Mouse (Mus musculus) macrophage (primary cell): ENCODE measurements at regions not wholly inside any gene's neighbourhood (a gene's known extent, or its start where the extent isn't known, plus 50 kb on each side); places are given as distances from the start of the nearest gene placed in this dataset.

Experiments
- H3K27ac ChIP-seq: fragments of 350-480 bp; formaldehyde crosslinking; 2 replicates; pipeline ENCODE4 v1.9.0; 2021
- H3K36me3 ChIP-seq: fragments of 350-480 bp; formaldehyde crosslinking; 2 replicates; pipeline ENCODE4 v1.9.0; 2021; ENCODE audit errors: inconsistent target
- H3K4me3 ChIP-seq: fragments of 350-480 bp; formaldehyde crosslinking; 2 replicates; pipeline ENCODE4 v1.9.0; 2021; ENCODE audit errors: inconsistent target
- H3K79me2 ChIP-seq: fragments of 350-480 bp; formaldehyde crosslinking; 2 replicates; pipeline ENCODE4 v1.9.0; 2021; ENCODE audit errors: inconsistent target
- WGBS: methylation state at CpG from one replicate; pipeline ENCODE4 v1.1.7; 2026; ENCODE audit warnings: inconsistent platforms; ENCODE audit not compliant: missing documents; 5-methylcytosine and 5-hydroxymethylcytosine counted together

DNA sequence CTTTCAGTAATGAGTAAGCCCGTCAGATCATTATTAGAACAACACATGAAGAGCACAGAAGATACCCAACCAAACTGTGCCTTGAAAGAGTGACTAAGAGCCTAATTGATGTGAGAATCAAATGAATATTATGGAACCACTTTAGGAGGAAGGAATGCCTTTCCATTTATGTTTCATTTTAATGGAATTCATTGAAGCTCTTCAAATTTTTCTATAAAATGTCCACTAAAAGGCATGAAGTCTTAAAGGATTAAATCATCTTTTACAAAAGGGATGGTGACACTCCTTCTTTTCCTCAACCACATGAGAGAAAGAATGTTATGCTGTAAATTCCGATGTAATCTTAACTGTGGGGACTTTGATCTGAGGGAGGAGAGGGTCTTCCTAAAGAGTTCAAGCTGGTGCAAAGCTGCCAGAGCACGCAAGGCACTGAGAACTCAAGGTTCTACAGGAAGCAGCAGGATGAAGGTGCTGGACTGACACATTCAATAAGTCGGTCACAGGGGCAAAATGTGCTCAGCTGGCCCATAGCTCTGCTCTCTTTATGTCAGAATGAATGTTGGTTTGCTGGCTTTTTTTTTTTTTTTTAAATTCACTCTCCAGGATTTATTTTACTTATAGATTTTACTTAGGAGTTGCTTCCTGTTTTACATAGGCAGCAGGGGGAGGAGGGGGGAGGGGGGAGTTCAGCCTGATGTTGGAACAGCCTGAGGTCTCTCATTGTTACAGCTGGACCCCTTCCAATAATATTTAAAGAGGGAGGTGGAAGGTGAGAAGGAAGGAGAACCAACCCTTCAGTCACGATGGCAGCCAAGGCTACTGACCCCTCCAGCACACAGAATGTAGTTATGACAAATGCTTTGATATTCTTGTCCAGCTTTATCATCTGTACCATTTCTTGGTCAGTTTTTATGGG, 198.8 kb upstream of the Mmadhc start:
- no peak overlapping the region for H3K4me3 ChIP-seq
- WGBS: 73% methylated on average over 5 of the region's 5 CpGs
- no peaks in the 10 kb centered on the region for H3K79me2 ChIP-seq
- no peaks in the 10 kb centered on the region for H3K36me3 ChIP-seq
- H3K27ac ChIP-seq: no peak overlapping the region

DNA sequence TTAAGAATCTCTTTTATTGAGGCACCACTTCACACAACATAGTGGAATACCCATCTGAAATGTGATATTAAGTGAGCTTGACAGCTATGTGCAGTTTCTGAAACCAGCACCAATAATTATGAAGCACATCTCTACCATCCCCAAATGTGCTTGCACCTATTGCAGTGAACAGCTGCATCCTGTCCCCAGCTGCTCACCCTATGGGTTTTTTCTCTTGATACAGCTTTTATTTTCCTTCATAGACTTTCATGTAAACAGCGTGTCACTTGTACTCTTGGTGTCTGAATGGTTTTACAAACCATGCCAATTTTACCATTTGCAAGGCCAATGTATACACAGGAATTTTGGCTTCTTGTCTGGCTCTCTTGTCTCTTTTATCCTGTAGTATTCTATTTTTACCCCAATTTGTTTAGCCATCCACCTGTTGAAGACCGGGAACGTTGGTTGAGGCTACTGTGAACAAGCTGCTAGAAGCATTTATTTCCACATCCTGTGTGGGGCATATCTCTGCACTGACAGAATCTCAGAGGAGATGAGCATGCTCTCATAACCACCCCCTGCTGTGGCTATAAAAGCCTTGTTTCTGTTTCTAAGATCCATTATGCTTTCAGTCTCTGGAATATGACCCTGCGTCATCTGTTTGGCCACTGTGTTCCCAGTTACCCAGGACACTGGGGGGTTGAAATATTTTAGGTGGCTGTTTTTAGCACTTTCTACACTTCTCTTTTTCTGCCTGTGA, 197.2 kb upstream of the Mmadhc start:
- WGBS: 81% methylated on average over 4 of the region's 4 CpGs
- no peak overlapping the region for H3K4me3 ChIP-seq
- no peaks in the 10 kb centered on the region for H3K79me2 ChIP-seq
- H3K27ac ChIP-seq: no peak overlapping the region
- no peaks in the 10 kb centered on the region for H3K36me3 ChIP-seq

DNA sequence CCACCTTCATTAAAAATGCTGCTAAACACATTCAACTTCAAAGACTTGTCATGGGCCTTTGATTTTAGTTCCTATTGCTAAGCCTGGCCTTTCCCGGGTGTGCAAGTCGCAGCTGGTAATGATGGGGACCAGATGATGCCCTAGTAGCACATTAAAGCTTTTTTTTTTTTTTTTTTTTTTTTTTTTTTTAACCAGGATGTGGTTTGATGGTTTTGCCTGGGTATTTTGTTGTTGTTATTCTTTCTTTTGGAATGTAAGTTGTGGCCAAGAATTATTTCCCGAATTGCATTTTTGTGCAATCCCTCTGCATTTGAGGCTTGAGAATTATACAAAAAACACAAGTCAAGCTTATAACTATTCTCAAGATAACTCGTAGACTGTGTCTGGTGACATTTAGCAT, 167.2 kb upstream of the Mmadhc start:
- H3K4me3 ChIP-seq: no peak overlapping the region
- no peaks in the 10 kb centered on the region for H3K36me3 ChIP-seq
- WGBS: 55% methylated on average over 4 of the region's 4 CpGs
- no peaks in the 10 kb centered on the region for H3K79me2 ChIP-seq
- no peak overlapping the region for H3K27ac ChIP-seq

DNA sequence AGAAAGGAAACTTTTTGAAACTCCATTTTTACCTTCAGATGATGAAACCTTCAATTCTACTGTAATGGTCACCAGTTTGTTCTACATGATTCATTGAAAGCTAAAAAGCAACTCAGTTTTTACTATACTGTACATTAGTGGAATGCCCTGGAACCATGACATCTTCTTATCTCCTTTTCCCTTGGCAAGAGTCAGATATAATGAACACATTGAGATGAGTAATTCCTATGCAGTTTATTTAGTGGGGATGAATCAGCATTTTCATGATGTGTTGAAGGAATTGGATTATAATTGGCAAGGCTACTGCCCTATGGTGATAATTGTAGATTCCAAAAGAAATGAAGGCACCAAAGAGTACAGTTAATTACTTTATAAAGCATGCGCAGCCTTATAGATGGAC, 165.8 kb upstream of the Mmadhc start:
- WGBS: 91% methylated on average over 1 of the region's 1 CpGs
- H3K36me3 ChIP-seq: no peaks in the 10 kb centered on the region
- H3K27ac ChIP-seq: no peak overlapping the region
- no peak overlapping the region for H3K4me3 ChIP-seq
- no peaks in the 10 kb centered on the region for H3K79me2 ChIP-seq

DNA sequence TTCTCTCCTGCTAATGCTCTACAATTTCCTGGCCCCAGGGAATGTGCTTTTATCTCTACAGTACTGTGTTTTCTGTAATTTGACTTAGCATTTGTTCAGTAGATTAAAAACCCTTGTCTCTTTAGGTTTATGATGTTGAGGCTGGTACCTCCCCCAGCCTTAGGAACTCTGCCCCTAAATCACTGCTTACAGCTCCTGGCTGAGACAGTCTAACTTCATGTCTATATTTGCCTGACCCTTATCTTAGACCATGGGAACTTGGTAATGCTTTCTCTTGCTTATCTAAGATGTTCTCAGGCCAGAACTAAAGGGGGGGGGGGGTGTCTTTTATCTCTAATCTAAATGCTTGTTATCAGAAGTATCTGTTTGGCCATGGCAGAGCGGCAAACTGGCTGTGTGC, 160.1 kb upstream of the Mmadhc start:
- 89% methylated on average over 1 of the region's 1 CpGs for WGBS
- no peaks in the 10 kb centered on the region for H3K36me3 ChIP-seq

DNA sequence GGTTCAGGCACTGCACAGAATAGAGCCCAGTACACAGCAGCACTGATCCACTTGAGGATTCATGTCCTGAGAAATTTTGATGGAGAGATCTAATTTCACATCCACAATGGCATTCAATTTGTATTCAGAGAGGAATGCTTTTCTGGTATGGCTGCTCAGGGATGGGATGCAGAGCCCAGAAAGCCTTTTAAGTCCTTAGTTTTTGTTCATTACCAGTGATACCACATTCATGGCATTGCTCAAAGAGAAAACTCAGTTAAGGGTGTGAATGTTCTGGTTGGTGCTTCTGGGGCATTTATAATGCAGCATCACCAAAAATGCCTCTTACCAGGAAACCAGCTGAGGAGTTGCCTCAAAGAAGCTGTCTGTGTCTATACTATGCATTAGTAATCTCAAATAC, 151.5 kb upstream of the Mmadhc start:
- Histone ChIP-seq H3K4me3 (no peak overlapping the region), H3K27ac (no peak overlapping the region), H3K79me2 (no peaks in the 10 kb centered on the region), H3K36me3 (no peaks in the 10 kb centered on the region)

More for the DNA sequence above, 160.1 kb upstream of the Mmadhc start:
- no peaks in the 10 kb centered on the region for H3K79me2 ChIP-seq
- no peak overlapping the region for H3K4me3 ChIP-seq
- H3K27ac ChIP-seq: no peak overlapping the region

DNA sequence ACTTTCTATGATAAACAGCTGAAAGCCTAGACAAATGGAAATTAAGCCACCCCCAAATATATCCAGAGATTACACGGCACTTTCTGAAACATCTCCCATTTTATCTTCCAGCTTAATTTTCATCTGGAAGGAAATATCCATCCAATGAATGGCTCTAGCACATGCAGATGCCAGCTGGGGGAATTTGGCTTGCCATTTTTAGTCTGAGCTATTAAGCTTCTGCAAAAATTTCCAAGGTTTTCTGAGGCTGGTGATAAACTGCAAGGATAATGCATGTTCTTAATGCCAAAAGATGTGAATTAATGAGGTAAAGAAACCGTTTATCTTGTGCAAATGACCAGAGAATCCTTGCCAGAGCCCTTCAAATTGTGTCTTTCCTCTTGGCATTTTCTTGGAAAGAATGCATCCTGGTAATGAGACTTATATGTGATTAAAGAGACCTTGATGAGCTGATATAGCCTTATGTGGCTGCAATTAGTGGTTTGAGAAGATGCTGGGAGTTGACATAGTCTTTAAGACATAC, 149.4 kb upstream of the Mmadhc start:
- WGBS: 71% methylated on average over 2 of the region's 2 CpGs
- no peak overlapping the region for H3K4me3 ChIP-seq
- H3K36me3 ChIP-seq: no peaks in the 10 kb centered on the region
- H3K79me2 ChIP-seq: no peaks in the 10 kb centered on the region
- H3K27ac ChIP-seq: no peak overlapping the region

DNA sequence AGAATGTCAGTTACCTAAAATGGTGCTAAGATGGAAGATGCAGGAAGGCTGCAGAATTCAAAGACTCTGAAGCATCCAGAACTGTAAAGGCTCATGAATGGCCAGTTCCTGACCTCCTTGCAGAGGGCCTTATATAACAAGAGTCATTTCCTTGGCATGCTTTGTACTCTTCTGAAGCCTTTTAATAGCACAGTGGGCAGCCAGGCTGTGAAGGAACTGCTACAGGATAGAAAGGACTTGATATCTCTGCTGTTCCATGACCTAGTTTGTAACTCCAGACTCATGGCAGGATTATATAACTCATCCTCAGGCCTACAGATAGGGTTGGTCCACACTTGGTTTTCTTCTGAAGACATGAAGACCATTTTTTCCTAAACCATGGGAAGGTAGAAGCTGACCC, 143.7 kb upstream of the Mmadhc start:
- Histone ChIP-seq H3K79me2 (no peaks in the 10 kb centered on the region), H3K4me3 (no peak overlapping the region), H3K36me3 (no peaks in the 10 kb centered on the region), H3K27ac (no peak overlapping the region)

DNA sequence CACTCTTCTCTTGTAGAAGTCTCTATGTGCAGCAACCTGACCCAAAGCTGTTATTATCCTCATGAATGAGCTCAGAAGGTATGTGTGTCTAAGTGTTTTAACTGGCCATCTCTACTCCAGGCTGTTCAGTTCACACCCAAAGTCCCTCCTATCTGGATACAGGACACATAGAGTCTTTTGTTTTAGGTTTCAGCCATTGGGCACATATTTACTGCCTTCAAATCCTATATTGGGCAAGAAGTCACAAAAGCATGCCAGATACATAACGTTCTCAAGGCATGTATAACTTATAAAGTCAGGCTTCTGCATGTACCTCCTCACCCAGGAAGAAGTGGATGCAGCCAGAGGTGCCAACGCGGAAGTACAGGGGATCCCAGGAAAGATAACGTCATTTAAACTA, 136.6 kb upstream of the Mmadhc start:
- Histone ChIP-seq H3K27ac (no peak overlapping the region), H3K4me3 (no peak overlapping the region), H3K79me2 (no peaks in the 10 kb centered on the region), H3K36me3 (no peaks in the 10 kb centered on the region)
- 87% methylated on average over 4 of the region's 4 CpGs for WGBS

DNA sequence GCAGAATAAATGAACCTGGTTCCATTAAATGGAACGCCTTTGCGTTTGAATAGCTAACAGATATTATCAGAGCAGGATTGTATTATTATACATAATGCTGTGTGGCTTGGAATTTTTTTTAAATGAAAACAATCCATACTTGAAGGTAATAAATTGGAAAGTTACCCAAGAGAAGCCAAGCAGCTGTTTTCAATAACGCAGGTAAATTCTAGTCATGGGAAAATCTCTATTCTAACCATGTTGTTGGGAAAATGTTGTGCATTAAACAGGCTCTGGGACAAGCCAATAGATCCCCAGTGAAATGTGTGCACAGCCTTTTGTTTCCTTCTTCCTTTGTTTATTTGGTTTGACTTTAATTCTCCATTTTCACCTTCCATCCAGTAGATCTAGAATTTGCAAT, 128.6 kb upstream of the Mmadhc start:
- WGBS: 97% methylated on average over 3 of the region's 3 CpGs
- Histone ChIP-seq H3K4me3 (no peak overlapping the region), H3K79me2 (no peaks in the 10 kb centered on the region), H3K27ac (no peak overlapping the region), H3K36me3 (no peaks in the 10 kb centered on the region)

DNA sequence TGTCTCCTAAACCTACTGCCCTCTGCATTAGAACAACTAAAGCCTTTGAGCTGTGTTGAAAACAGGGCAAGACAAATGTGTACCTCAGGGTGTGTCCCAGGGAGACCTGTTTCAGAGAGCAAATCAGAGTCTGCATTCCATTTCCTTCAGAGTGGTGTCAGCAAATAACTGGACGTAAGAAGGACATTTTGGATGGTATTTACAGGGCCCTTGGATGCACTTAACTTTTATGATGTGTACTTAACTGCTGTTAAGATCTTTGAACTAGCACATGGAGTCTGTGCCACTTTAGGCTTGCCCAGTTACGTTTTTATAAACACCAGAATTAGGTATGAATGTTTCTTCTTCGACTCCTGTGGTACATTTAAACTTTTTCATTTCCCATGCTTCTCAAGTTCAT, 123.0 kb upstream of the Mmadhc start:
- H3K27ac ChIP-seq: no peak overlapping the region
- H3K4me3 ChIP-seq: no peak overlapping the region
- 89% methylated on average over 3 of the region's 3 CpGs for WGBS
- H3K79me2 ChIP-seq: no peaks in the 10 kb centered on the region
- H3K36me3 ChIP-seq: no peaks in the 10 kb centered on the region

DNA sequence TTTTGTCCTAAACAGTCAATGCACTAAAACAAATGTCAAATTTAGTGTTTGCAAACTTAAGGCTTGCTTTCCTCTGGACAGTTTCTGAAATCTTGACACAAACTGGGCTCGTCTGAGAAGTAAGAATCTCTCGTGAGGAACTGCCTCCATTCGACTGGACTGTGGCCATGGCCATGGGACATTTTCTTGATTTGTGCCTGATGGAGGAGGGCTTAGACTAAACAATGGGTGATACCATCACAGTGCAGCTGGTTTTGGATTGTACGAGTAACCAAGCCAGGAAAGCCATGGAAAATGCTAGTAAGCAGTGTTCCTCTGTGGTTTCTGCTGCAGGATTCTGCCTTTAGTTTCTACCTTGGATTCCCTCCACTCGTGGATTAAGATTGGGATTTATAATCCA, 121.0 kb upstream of the Mmadhc start:
- Histone ChIP-seq H3K4me3 (no peak overlapping the region), H3K36me3 (no peaks in the 10 kb centered on the region), H3K79me2 (no peaks in the 10 kb centered on the region), H3K27ac (no peak overlapping the region)
- WGBS: 90% methylated on average over 5 of the region's 5 CpGs

DNA sequence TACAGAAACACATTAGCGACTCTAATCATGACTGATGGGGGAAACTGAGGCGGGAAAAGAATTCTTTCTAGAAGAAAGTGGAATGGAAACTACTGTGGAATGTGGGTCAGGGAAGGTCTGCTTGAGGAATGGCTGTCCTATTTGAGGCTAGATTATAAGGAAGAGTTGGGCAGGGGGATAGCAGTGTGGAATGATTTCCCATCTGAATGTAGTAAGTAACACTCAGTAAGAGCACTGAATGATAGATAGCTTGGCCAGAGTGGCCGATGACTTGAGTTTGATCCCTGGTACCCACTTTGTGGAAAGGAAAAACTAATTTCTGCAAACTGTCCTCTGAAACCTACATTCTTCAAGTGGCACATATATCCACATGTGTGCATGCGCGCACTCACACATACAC, 120.5 kb upstream of the Mmadhc start:
- H3K79me2 ChIP-seq: no peaks in the 10 kb centered on the region
- H3K4me3 ChIP-seq: no peak overlapping the region
- no peaks in the 10 kb centered on the region for H3K36me3 ChIP-seq
- 85% methylated on average over 5 of the region's 5 CpGs for WGBS
- H3K27ac ChIP-seq: no peak overlapping the region

DNA sequence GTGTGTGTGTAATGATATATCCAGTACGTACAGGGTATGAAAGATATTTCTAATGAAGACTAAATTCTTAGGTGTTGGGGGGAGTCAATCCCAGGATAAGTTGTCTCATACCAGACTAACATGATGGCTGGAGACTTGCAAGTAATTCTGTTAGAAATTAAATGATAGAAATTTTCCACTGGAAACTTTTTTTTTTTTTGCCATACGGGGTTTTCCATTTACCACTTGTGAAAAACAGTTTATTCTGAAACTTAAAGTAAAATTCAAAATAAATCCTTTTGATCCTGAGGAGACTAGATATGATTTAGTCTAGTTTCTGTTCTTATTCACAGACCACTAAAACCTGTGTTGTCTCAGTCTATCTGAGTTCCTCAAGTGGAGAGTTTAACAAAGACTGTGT, 119.5 kb upstream of the Mmadhc start:
- Histone ChIP-seq H3K36me3 (no peaks in the 10 kb centered on the region), H3K27ac (no peak overlapping the region), H3K4me3 (no peak overlapping the region), H3K79me2 (no peaks in the 10 kb centered on the region)
- 100% methylated on average over 2 of the region's 2 CpGs for WGBS

DNA sequence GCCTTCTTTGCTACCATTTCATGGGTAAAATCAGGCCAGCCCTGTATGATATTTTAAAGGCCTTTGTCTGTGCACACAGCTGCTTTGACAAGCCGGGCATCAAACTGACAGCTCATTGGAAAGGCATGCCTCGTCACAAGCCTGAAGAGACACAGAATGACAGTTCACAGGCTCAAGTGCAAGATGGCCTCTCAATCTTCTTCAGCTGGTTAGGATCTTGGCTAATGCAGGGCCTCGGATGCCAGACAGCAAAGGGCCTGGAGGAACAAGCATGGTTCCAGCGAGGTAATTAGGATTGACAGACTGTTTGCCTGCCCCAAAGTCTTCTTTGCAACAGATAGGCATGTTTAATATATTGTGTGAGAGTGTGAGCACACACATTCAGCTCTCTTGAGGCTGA, 109.3 kb upstream of the Mmadhc start:
- Histone ChIP-seq H3K27ac (no peak overlapping the region), H3K36me3 (no peaks in the 10 kb centered on the region), H3K79me2 (no peaks in the 10 kb centered on the region), H3K4me3 (no peak overlapping the region)
- WGBS: 95% methylated on average over 4 of the region's 4 CpGs
